Mouse (Mus musculus) limb, embryonic 12.5 days (tissue): ENCODE data around the gene Oas1e. TPM values are rescaled to one million over a fixed set of nuclear protein-coding genes. Genes with fewer than 3 reads are reported as not detected.
"Not testable (repeated sequence)": the region's sequence is repeated elsewhere in the genome, so short reads cannot be mapped to it uniquely, and the experiment has no call there.

Source experiments
- ATAC-seq: fragments of 200-750 bp; cut with Nextera tagmentation; 2 replicates; pipeline ENCODE4 v1.8.0; 2017; ENCODE audit warnings: low read depth, moderate TSS enrichment; ENCODE audit not compliant: insufficient number of reproducible peaks, insufficient read depth, low FRiP score, low TSS enrichment
- H3K27ac ChIP-seq: fragments of 300-500 bp; sonication (generic); 2 replicates; pipeline ENCODE4 v1.5.1; 2016; ENCODE audit warnings: mild to moderate bottlenecking, moderate library complexity
- H3K27me3 ChIP-seq: fragments of 300-500 bp; sonication (generic); 2 replicates; pipeline ENCODE4 v1.6.1; 2016; ENCODE audit warnings: mild to moderate bottlenecking, moderate library complexity
- H3K36me3 ChIP-seq: fragments of 300-500 bp; sonication (generic); 2 replicates; pipeline ENCODE4 v1.6.1; 2016; ENCODE audit warnings: mild to moderate bottlenecking, moderate library complexity
- H3K4me1 ChIP-seq: fragments of 300-500 bp; sonication (generic); replicated peaks from 2 replicates; pipeline ENCODE4 v1.6.1; 2016
- H3K4me2 ChIP-seq: fragments of 300-500 bp; sonication (generic); 2 replicates; pipeline ENCODE4 v1.6.1; 2016; ENCODE audit warnings: mild to moderate bottlenecking, moderate library complexity
- H3K4me3 ChIP-seq: fragments of 300-500 bp; sonication (generic); replicated peaks from 2 replicates; pipeline ENCODE4 v1.5.1; 2016; ENCODE audit warnings: mild to moderate bottlenecking
- H3K9ac ChIP-seq: fragments of 300-500 bp; sonication (generic); replicated peaks from 2 replicates; pipeline ENCODE4 v1.6.1; 2016; ENCODE audit warnings: mild to moderate bottlenecking, moderate library complexity
- H3K9me3 ChIP-seq: fragments of 300-500 bp; sonication (generic); 2 replicates; pipeline ENCODE4 v1.6.1; 2016; ENCODE audit warnings: mild to moderate bottlenecking, moderate library complexity
- WGBS: fragments of 180-500 bp; shearing (Covaris S2); methylation state at CpG from one replicate; pipeline ENCODE4 v1.1.7; 2016; 5-methylcytosine and 5-hydroxymethylcytosine counted together
- polyA plus RNA-seq: library from polyadenylated mRNA; unstranded; fragments of >200 nt; fragmentation: Nextera tagmentation; extraction: Ambion mirVana; gene quantifications from 2 replicates; pipeline ENCODE4 v1.2.1, GENCODE M21; 2016

The Oas1e gene
- 0.20 TPM in 1 of 2 replicates, not detected in the other for polyA plus RNA-seq

DNA sequence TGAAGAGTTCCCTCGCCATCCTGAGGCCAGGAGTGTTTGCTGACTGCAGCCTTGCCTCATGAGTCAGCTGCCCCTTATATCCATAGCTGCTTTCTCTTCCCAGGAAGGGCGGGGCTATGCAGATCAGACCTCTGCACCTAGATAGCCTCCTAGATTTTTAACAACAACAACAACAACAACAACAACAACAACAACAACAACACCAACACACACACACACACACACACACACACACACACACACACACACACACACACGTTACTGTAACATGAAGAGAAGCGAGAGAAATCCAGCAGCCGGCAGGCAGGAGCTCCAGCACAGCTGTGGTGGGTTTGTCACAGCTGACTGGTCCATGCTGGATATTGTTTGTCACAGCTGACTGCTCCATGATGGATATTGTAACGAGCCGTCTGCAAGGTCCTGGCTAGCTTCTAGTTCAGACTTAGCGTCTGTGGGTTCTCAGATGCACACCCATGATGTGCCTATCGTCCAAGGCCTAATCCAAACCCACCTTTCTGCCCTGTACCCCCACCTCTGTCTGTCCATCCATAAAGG is at the start of gene Oas1e:
TSS of gene Oas1e (minus strand) at position 51 of the 555 bp plus-strand sequence.
- 71% methylated on average over 9 of the region's 9 CpGs for WGBS
- H3K4me1 ChIP-seq, H3K9me3 ChIP-seq, H3K4me2 ChIP-seq, H3K36me3 ChIP-seq, ATAC-seq, H3K27me3 ChIP-seq, H3K4me3 ChIP-seq, H3K27ac ChIP-seq, H3K9ac ChIP-seq: not testable (repeated sequence)

DNA sequence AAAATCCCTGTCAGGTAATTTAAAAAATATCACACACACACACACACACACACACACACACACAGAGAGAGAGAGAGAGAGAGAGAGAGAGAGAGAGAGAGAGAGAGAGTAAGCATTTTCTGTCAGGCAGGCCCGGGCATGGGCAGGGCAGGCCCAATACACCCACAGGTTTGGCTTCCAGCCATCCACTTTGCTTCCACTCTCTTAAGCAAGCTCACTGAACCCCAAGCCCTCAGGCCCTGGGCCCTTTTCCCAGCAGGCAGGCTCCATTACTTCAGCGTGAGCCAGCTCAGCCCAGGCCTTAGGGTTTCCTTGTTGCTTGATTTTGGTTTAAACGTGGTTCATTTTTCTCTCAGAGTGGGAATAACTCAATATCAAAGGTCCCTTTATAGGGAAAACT is 49.4 kb upstream of the Oas1e start:
- Histone ChIP-seq H3K27me3 (no peaks in the 10 kb centered on the region), H3K9ac (no peak overlapping the region), H3K4me2 (no peak overlapping the region), H3K27ac (no peak overlapping the region), H3K36me3 (no peaks in the 10 kb centered on the region), H3K4me3 (no peak overlapping the region), H3K9me3 (no peaks in the 10 kb centered on the region), H3K4me1 (no peaks in the 10 kb centered on the region)
- 68% methylated on average over 3 of the region's 3 CpGs for WGBS
- no peak for ATAC-seq

DNA sequence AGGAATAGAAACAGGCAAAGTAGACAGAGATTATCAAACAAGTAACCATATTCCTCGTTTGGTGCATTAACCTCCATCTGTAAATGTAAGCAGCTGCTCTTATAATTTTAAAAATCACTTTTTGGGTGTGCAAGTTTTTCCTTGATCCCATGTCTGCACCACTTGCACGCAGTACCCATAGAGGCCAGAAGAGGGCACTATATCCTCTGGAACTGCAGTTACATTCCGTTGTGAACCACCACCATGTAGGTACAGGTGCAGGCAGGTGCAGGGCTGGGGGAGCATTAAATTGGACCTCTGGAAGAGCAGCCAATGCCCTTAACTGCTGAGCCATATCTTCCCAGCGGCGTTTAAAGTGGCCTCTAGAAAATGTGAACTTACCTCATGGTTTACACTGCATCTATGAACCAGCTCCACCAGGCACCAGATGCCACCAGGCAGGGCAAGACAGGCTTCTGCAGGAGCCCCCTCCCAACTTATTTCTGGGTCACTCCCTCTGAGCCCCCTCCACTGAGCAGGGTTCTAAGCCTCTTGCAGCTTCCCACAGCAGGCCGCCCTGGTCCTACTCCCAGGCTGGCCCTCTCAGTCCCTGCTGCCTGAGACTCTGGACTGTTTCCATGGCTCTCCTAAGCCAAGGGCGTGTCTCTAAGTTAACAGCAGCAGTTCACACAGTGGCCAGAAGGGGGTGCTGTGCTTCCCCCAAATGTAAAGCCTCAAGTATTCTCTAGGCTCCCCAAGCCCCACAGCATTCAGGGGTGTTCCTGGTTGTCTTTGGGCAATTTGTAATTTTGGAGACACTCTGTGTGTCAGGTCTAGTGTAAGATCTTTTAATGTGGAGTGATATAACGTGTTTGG is 41.6 kb upstream of the Oas1e start:
- no peak for ATAC-seq
- Histone ChIP-seq H3K9me3 (no peaks in the 10 kb centered on the region), H3K27me3 (peaks cover 13% of the 10 kb centered on the region), H3K27ac (no peak overlapping the region), H3K9ac (no peak overlapping the region), H3K4me3 (no peak overlapping the region), H3K4me2 (no peak overlapping the region), H3K4me1 (no peaks in the 10 kb centered on the region), H3K36me3 (no peaks in the 10 kb centered on the region)
- WGBS: 7% methylated on average over 8 of the region's 8 CpGs

DNA sequence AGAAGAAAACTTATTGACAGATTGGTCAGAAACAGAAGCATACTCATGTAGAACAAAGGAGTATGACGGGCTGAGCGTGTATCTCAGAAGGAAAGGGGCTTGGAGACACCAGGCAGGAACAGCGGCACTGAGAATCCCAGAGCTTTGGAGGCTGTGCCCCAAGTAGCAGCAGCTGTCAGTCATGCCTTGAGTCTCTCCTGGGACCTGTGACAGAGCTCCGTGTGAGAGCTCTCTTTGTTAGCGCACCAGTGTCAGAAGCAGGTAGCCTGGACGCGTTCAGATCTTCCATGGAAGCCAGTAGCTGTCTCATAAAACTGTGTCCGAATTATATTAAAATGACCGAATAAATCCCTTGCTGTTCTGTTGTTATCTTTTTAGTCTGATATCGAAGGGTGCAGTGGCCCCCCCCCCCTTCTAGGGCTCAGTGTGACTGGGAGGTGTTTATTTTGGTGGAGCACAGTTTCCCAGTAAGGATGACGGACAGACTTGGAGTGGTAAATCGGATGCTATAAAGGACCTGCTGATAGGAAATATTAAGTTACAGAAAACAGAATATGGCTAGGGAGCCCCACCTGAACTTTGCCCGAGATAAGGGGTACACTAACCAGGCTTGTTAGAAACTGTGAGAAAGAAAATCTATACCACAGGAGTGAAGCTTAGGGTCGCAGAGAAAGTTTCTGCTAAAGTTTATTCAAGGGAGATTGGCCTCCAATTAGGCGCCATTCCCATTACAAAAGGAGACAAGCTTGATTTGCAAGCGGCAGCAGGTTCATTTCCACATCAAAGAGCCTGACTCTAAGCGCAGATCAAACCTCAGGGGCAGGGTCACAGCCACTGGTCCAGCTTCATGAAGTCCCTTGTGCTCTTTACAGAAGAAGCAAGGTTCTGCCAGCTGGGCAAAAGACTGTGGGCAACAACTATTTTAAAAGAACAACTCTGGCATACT is 38.3 kb upstream of the Oas1e start:
- H3K4me3 ChIP-seq: no peak overlapping the region

DNA sequence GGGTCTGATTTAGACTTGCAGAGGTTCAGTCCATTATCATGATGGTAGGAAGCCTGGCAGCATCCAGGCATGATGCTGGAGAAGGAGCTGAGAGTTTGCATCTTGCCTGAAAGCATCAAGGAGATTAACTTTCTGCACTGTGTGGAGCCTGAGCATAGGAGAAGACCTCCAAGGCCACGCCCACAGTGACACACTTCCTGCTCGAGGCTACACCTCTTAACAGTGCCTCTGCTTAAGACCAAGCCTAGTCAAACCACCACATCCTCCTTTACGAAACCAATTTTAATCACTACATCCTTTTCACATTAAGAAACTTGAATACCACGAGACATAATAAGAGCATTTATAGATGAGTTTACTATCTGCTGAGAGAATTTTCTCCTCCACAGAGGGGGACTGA is 35.7 kb upstream of the Oas1e start:
- no peak for ATAC-seq
- Histone ChIP-seq H3K9ac (no peak overlapping the region), H3K4me3 (no peak overlapping the region), H3K27ac (no peak overlapping the region), H3K4me1 (no peaks in the 10 kb centered on the region), H3K4me2 (no peak overlapping the region), H3K27me3 (peaks cover 13% of the 10 kb centered on the region), H3K9me3 (0 out of 2 replicates have a peak, but pooled peaks cover 4% of the 10 kb centered on the region), H3K36me3 (no peaks in the 10 kb centered on the region)
- 80% methylated on average over 4 of the region's 4 CpGs for WGBS

More for the DNA sequence above, 38.3 kb upstream of the Oas1e start:
- H3K4me1 ChIP-seq: no peaks in the 10 kb centered on the region
- 0 out of 2 replicates have a peak, but pooled peaks cover 4% of the 10 kb centered on the region for H3K9me3 ChIP-seq
- H3K27ac ChIP-seq: no peak overlapping the region
- no peaks in the 10 kb centered on the region for H3K36me3 ChIP-seq
- no peak for ATAC-seq
- WGBS: 11% methylated on average over 17 of the region's 17 CpGs
- H3K4me2 ChIP-seq: no peak overlapping the region
- H3K27me3 ChIP-seq: peaks cover 13% of the 10 kb centered on the region
- no peak overlapping the region for H3K9ac ChIP-seq

DNA sequence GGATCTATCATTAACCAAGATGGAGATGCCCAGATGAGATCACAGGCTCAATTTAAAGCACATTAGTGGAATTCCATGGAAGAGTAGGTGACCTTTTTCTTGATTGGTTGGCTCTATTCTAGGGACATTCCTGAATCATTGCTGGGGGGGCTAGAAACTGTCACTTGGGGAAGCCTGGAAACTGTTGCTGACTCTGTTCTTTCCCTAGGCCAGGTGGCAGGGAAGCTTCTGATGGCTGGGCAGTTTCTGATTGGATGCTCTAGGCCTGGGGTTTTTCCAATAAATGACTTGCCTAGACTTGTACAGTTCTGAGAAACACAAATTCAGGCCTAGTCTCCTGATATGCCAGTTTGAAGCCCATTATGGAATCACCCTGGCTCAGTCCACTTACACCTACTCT is 23.7 kb upstream of the Oas1e start:
- ATAC-seq: no peak

DNA sequence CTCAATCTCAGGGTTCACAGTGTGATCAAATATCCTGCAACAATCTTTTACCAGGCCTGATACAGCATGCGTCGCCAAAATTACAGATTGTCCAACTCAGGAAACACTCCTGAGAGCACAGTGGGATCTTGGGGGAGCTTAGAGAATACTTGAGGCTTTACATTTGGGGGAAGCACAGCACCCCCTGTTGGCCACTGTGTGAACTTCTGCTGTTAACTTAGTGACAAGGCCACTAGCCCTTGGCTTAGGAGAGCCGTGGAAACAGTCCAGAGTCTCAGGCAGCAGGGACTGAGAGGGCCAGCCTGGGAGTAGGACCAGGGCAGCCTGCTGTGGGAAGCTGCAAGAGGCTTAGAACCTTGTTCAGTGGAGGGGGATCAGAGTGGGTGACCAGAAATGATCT is 20.6 kb upstream of the Oas1e start:
- no peak for ATAC-seq
- H3K27ac ChIP-seq: no peak overlapping the region

More for the DNA sequence above, 23.7 kb upstream of the Oas1e start:
- no peak overlapping the region for H3K4me3 ChIP-seq
- H3K4me1 ChIP-seq: no peaks in the 10 kb centered on the region
- H3K27ac ChIP-seq: no peak overlapping the region
- no peaks in the 10 kb centered on the region for H3K27me3 ChIP-seq
- H3K4me2 ChIP-seq: no peak overlapping the region
- H3K9me3 ChIP-seq: peaks cover 13% of the 10 kb centered on the region; the same call in 1 of the 2 replicates
- no peak overlapping the region for H3K9ac ChIP-seq
- no peaks in the 10 kb centered on the region for H3K36me3 ChIP-seq

DNA sequence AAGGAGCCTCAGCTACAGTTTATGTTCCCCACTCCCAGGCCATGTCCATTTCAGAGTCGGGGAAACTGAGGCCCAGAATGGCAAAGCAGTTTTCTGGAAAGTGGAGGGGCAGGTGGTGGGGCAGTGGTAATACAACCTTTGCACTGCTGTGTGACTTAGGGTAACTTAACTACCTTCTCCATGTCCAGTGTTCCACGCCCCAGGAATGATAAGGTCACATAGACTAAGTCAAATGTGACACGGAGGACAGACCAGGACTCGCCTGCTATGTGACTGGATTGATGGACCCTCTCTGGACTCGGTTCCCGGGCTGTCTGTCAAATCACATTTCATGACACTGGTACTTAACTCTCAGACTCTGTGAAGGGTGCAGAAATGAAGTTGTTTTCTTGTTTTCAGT is 17.7 kb upstream of the Oas1e start:
- 82% methylated on average over 6 of the region's 6 CpGs for WGBS
- H3K36me3 ChIP-seq: no peaks in the 10 kb centered on the region
- H3K27ac ChIP-seq: no peak overlapping the region
- no peaks in the 10 kb centered on the region for H3K9me3 ChIP-seq
- H3K4me2 ChIP-seq: peak overlapping the region; percentile 54
- H3K27me3 ChIP-seq: no peaks in the 10 kb centered on the region
- H3K4me3 ChIP-seq: 0 out of 2 replicates have a peak overlapping the region, but pooled peaks have one; percentile 31
- ATAC-seq: no peak
- H3K9ac ChIP-seq: 0 out of 2 replicates have a peak overlapping the region, but pooled peaks have one; percentile 9
- peaks cover 7% of the 10 kb centered on the region for H3K4me1 ChIP-seq

More for the DNA sequence above, 20.6 kb upstream of the Oas1e start:
- Histone ChIP-seq H3K4me2 (no peak overlapping the region), H3K27me3 (no peaks in the 10 kb centered on the region), H3K36me3 (no peaks in the 10 kb centered on the region), H3K4me1 (peaks cover 7% of the 10 kb centered on the region), H3K4me3 (no peak overlapping the region), H3K9ac (no peak overlapping the region), H3K9me3 (peaks cover 13% of the 10 kb centered on the region; the same call in 1 of the 2 replicates)
- 59% methylated on average over 3 of the region's 3 CpGs for WGBS

DNA sequence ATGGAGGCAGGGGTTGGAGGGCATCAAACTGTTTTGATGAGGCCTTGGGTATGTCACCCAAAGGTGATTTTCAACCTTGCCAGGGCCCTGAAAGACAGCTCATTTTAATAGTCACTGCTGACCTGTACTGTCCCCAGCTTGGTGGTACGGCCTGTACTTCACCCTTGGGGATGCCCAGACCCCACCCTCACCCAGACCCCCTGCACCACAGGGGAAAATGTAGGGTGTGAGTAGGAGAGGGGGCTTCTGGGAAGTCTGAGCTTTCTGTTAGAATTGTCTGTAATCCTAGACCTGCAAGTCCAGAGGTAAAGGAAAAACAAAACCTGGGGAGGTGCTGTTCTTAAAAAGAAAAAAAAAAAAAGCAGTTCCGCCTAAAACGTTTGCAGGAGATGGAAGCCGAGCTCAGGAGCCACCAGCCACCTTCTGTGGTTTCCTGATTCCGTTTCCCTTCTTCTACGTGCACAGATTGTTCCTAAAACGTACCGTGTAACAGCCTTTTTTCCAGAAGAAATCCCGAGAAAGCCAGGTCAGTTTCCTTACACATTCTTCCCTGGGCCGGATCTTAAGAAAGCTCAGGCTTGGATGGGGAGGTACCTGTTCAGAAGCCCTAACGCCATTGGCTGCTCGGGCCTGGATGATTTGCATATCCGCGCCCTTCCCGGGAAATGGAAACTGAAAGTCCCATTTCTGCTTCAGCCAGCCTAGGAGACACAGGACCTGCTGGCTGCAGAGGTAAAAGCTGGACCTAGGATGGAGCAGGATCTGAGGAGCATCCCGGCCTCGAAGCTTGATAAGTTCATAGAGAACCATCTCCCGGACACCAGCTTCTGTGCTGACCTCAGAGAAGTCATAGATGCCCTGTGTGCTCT is 16.9 kb upstream of the Oas1e start, which contains the start of gene Oas1c:
TSS of gene Oas1c (minus strand) at position 564 of the 869 bp plus-strand sequence.
- WGBS: 6% methylated on average over 18 of the region's 18 CpGs
- no peaks in the 10 kb centered on the region for H3K9me3 ChIP-seq
- H3K27me3 ChIP-seq: no peaks in the 10 kb centered on the region
- H3K4me2 ChIP-seq: peak within 1 kb of the TSS; percentile 54
- peak within 1 kb of the TSS; percentile 38; the same call in 1 of the 2 replicates for H3K9ac ChIP-seq
- H3K4me1 ChIP-seq: peaks cover 7% of the 10 kb centered on the region
- peak within 1 kb of the TSS; percentile 31 for H3K4me3 ChIP-seq
- H3K27ac ChIP-seq: peak within 1 kb of the TSS; percentile 91
- ATAC-seq: peak; percentile 73; the same call in 1 of the 2 replicates
- no peaks in the 10 kb centered on the region for H3K36me3 ChIP-seq

DNA sequence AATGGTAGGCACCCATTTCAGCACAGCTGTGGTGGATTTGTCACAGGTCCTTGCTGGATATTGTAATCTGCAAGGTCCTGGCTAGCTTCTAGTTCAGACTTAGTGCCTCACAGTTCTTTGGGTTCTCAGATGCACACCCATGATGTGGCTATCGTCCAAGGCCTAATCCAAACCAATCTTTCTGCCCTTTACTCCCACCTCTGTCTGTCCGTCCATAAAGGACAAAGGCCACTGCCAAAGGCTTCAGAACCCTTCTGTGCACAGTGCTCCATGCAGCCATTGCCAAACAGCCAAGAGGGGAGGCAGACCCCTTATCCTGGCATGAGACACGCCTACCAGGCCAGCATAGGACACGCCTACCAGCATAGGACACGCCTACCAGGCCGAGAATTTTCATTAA is 13.8 kb upstream of the Oas1e start:
- no peaks in the 10 kb centered on the region for H3K9me3 ChIP-seq
- no peak for ATAC-seq
- 43% methylated on average over 6 of the region's 6 CpGs for WGBS
- H3K4me2 ChIP-seq: no peak overlapping the region
- no peaks in the 10 kb centered on the region for H3K27me3 ChIP-seq
- peaks cover 7% of the 10 kb centered on the region for H3K4me1 ChIP-seq
- no peaks in the 10 kb centered on the region for H3K36me3 ChIP-seq
- no peak overlapping the region for H3K27ac ChIP-seq
- no peak overlapping the region for H3K4me3 ChIP-seq
- H3K9ac ChIP-seq: no peak overlapping the region
